Mouse (Mus musculus) limb, embryonic 15.5 days (tissue): Measurements from ENCODE around the gene Got1. TPM values are rescaled to one million over a fixed set of nuclear protein-coding genes. Genes with fewer than 3 reads are reported as not detected.

Experiments used
- ATAC-seq: fragments of 200-750 bp; cut with Nextera tagmentation; 2 replicates; pipeline ENCODE4 v1.8.0; 2017; ENCODE audit warnings: low read depth, moderate TSS enrichment; ENCODE audit not compliant: insufficient number of reproducible peaks, low FRiP score, low TSS enrichment
- H3K27ac ChIP-seq: fragments of 300-500 bp; sonication (generic); 2 replicates; pipeline ENCODE4 v1.5.1; 2015; ENCODE audit warnings: moderate library complexity, mild to moderate bottlenecking, inconsistent platforms
- H3K27me3 ChIP-seq: fragments of 300-500 bp; sonication (generic); 2 replicates; pipeline ENCODE4 v1.6.1; 2015; ENCODE audit warnings: inconsistent platforms
- H3K36me3 ChIP-seq: fragments of 300-500 bp; sonication (generic); 2 replicates; pipeline ENCODE4 v1.6.1; 2015; ENCODE audit warnings: inconsistent platforms
- H3K4me1 ChIP-seq: fragments of 300-500 bp; sonication (generic); 2 replicates; pipeline ENCODE4 v1.6.1; 2015; ENCODE audit warnings: inconsistent platforms
- H3K4me2 ChIP-seq: fragments of 300-500 bp; sonication (generic); 2 replicates; pipeline ENCODE4 v1.6.1; 2015; ENCODE audit warnings: mild to moderate bottlenecking, inconsistent platforms
- H3K4me3 ChIP-seq: fragments of 300-500 bp; sonication (generic); 2 replicates; pipeline ENCODE4 v1.5.1; 2015; ENCODE audit warnings: mild to moderate bottlenecking, inconsistent platforms
- H3K9ac ChIP-seq: fragments of 300-500 bp; sonication (generic); 2 replicates; pipeline ENCODE4 v1.6.1; 2015; ENCODE audit warnings: inconsistent platforms
- H3K9me3 ChIP-seq: fragments of 300-500 bp; sonication (generic); 2 replicates; pipeline ENCODE4 v1.6.1; 2016; ENCODE audit warnings: inconsistent platforms
- WGBS: fragments of 180-500 bp; shearing (Covaris S2); methylation state at CpG from one replicate; pipeline ENCODE4 v1.1.7; 2015; 5-methylcytosine and 5-hydroxymethylcytosine counted together
- polyA plus RNA-seq: library from polyadenylated mRNA; unstranded; fragments of >200 nt; fragmentation: Nextera tagmentation; extraction: Ambion mirVana; gene quantifications from 2 replicates; pipeline ENCODE4 v1.2.1, GENCODE M21; 2015

Got1 gene
- polyA plus RNA-seq, 1 experiment from 2014 or later, result 22.7 TPM

DNA sequence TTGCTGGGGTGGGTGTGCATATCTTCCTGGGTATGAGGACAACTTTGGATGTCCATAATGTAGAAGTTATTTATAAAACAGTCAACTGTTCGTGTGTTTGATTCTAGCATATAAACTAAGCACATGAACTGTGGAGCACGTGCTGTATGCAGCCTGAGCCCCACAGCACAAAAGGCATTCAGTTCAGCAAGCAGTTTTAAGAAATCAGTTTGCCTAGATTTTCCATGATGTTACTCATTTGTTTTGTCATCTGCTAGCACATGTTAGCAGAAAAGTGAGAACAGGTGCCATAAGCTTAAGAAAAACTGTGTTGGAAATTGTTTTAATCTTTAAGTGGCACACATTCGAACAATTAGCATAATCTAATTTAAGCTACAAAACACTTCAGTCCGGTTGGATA, 64.5 kb downstream of the Got1 start:
- Histone ChIP-seq H3K27me3 (no peaks in the 10 kb centered on the region), H3K27ac (no peak overlapping the region), H3K4me1 (no peaks in the 10 kb centered on the region), H3K9ac (no peak overlapping the region), H3K36me3 (no peaks in the 10 kb centered on the region), H3K4me2 (no peak overlapping the region), H3K4me3 (no peak overlapping the region), H3K9me3 (no peaks in the 10 kb centered on the region)
- WGBS, result 56% methylated on average over 4 of the region's 4 CpGs
- ATAC-seq, result no peak

- no peak for ATAC-seq
- Histone ChIP-seq H3K9ac (no peak overlapping the region), H3K27ac (no peak overlapping the region), H3K4me2 (no peak overlapping the region), H3K36me3 (no peaks in the 10 kb centered on the region), H3K4me3 (no peak overlapping the region), H3K27me3 (no peaks in the 10 kb centered on the region), H3K4me1 (no peaks in the 10 kb centered on the region), H3K9me3 (no peaks in the 10 kb centered on the region)
- 81% methylated on average over 4 of the region's 4 CpGs for WGBS
These were observed 71.4 kb downstream of the Got1 start for GRCm38 (mm10) chr19:43453025-43453424.

DNA sequence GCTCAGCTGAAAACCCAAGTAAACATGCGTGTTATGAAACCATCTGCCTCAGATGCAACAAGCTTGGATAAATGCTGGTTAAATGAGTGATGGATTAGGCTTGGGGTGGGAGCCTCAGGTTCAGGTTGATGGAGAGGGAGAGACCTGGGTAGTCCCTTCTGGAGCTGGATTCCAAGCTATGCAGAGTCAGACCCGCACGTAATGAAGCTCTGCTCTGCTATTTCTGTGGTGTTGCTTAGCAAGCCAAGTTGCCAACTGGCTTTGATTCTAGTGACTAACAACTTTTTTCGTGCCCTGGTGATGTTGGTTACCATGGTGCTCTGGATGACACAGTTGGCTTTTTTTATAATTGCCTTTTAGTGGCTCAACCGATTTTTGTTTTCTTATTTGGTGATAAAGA, 72.2 kb downstream of the Got1 start:
- H3K9ac ChIP-seq, result no peak overlapping the region
- H3K9me3 ChIP-seq, result no peaks in the 10 kb centered on the region
- H3K4me3 ChIP-seq, result no peak overlapping the region
- no peaks in the 10 kb centered on the region for H3K36me3 ChIP-seq
- 80% methylated on average over 5 of the region's 5 CpGs for WGBS
- H3K27ac ChIP-seq, result no peak overlapping the region
- no peak for ATAC-seq
- no peak overlapping the region for H3K4me2 ChIP-seq
- no peaks in the 10 kb centered on the region for H3K27me3 ChIP-seq
- H3K4me1 ChIP-seq, result no peaks in the 10 kb centered on the region

- Histone ChIP-seq H3K27ac (no peak overlapping the region), H3K9me3 (no peaks in the 10 kb centered on the region), H3K4me1 (no peaks in the 10 kb centered on the region), H3K36me3 (no peaks in the 10 kb centered on the region), H3K27me3 (no peaks in the 10 kb centered on the region), H3K4me2 (no peak overlapping the region), H3K4me3 (no peak overlapping the region), H3K9ac (no peak overlapping the region)
- ATAC-seq, result no peak
- 80% methylated on average over 10 of the region's 10 CpGs for WGBS
These were observed 72.8 kb downstream of the Got1 start for GRCm38 (mm10) chr19:43451563-43451962.

Other genes starting within 250 kb of the Got1 start
- gene Hpse2, start 136.2 kb downstream of the Got1 start, polyA plus RNA-seq, result 5.3 and 7.1 TPM in 2 replicates
- 1.4 and 1.7 TPM in 2 replicates for gene Cnnm1, start 84.2 kb downstream of the Got1 start, polyA plus RNA-seq
- gene Nkx2-3, start 87.7 kb upstream of the Got1 start, polyA plus RNA-seq, result not detected in 2 replicates
- 13.5 and 13.9 TPM in 2 replicates for gene Slc25a28, start 150.3 kb upstream of the Got1 start, polyA plus RNA-seq
- 9.9 and 11.5 TPM in 2 replicates for gene Entpd7, start 165.1 kb upstream of the Got1 start, polyA plus RNA-seq
- gene Cutc, start 228.4 kb upstream of the Got1 start, polyA plus RNA-seq, result 13.6 and 13.7 TPM in 2 replicates
- gene Cox15, start 228.4 kb upstream of the Got1 start, polyA plus RNA-seq, result 9.3 and 10.4 TPM in 2 replicates